Mouse (Mus musculus) midbrain, postnatal 0 days (tissue): ENCODE measurements around the gene Lcp2. TPM values are rescaled to one million over a fixed set of nuclear protein-coding genes. Genes with fewer than 3 reads are reported as not detected.
"Not testable (repeated sequence)": the region's sequence is repeated elsewhere in the genome, so short reads cannot be mapped to it uniquely, and the experiment has no call there.

Experiments used
- ATAC-seq: fragments of 200-750 bp; cut with Nextera tagmentation; 2 replicates; pipeline ENCODE4 v1.8.0; 2017; ENCODE audit warnings: moderate number of reproducible peaks, mild to moderate bottlenecking, moderate TSS enrichment, moderate library complexity; ENCODE audit not compliant: low FRiP score
- DNase-seq: peaks from one replicate; pipeline ENCODE4 v3.0.0-alpha.2; 2015; ENCODE audit warnings: low spot score
- H3K27ac ChIP-seq: fragments of 300-500 bp; sonication (generic); 2 replicates; pipeline ENCODE4 v1.5.1; 2014; ENCODE audit warnings: low read depth, mild to moderate bottlenecking, low read length, mixed read lengths
- H3K27me3 ChIP-seq: fragments of 300-500 bp; sonication (generic); 2 replicates; pipeline ENCODE4 v1.6.1; 2014; ENCODE audit warnings: low read length, control low read depth, mixed read lengths; ENCODE audit not compliant: insufficient read depth
- H3K36me3 ChIP-seq: fragments of 300-500 bp; sonication (generic); 2 replicates; pipeline ENCODE4 v1.6.1; 2014; ENCODE audit warnings: low read length, control low read depth, mixed read lengths; ENCODE audit not compliant: insufficient read depth
- H3K4me1 ChIP-seq: fragments of 300-500 bp; sonication (generic); 2 replicates; pipeline ENCODE4 v1.6.1; 2014; ENCODE audit warnings: mild to moderate bottlenecking, control low read depth, antibody characterized with exemption, low read length, mixed read lengths; ENCODE audit not compliant: insufficient read depth
- H3K4me2 ChIP-seq: fragments of 300-500 bp; sonication (generic); 2 replicates; pipeline ENCODE4 v1.6.1; 2014; ENCODE audit warnings: low read depth, mild to moderate bottlenecking, low read length, mixed read lengths; ENCODE audit not compliant: poor library complexity, severe bottlenecking
- H3K4me3 ChIP-seq: fragments of 300-500 bp; sonication (generic); 2 replicates; pipeline ENCODE4 v1.5.1; 2014; ENCODE audit warnings: low read depth, mild to moderate bottlenecking, low read length, moderate library complexity
- H3K9ac ChIP-seq: fragments of 300-500 bp; sonication (generic); replicated peaks from 2 replicates; pipeline ENCODE4 v1.6.1; 2014; ENCODE audit warnings: mild to moderate bottlenecking, low read length, moderate library complexity, mixed read lengths; ENCODE audit not compliant: poor library complexity, severe bottlenecking
- H3K9me3 ChIP-seq: fragments of 300-500 bp; sonication (generic); 2 replicates; pipeline ENCODE4 v1.6.1; 2016; ENCODE audit warnings: low read length, control low read depth
- CTCF ChIP-seq: IDR thresholded peaks from 2 replicates; pipeline ENCODE4 v1.5.1; 2016; ENCODE audit warnings: antibody characterized with exemption, mild to moderate bottlenecking
- WGBS: fragments of 180-500 bp; shearing (Covaris S2); extraction: QIAGEN DNeasy Blood & Tissue Kit; methylation state at CpG from one replicate; pipeline ENCODE4 v1.1.7; 2014; 5-methylcytosine and 5-hydroxymethylcytosine counted together
- polyA plus RNA-seq: library from polyadenylated mRNA; unstranded; fragments of >200 nt; fragmentation: Nextera tagmentation; extraction: Ambion mirVana; gene quantifications from 2 replicates; pipeline ENCODE4 v1.2.1, GENCODE M21; 2015
- total RNA-seq: library from RNA; depleted of rRNA; stranded (reverse); fragments of >200 nt; gene quantifications from 2 replicates; pipeline ENCODE4 v1.2.3, GENCODE M21; 2014; rRNA removed

The Lcp2 gene
- total and polyA plus RNA-seq, 2 experiments from 2014 or later: 2.7 to 4.9 TPM

DNA sequence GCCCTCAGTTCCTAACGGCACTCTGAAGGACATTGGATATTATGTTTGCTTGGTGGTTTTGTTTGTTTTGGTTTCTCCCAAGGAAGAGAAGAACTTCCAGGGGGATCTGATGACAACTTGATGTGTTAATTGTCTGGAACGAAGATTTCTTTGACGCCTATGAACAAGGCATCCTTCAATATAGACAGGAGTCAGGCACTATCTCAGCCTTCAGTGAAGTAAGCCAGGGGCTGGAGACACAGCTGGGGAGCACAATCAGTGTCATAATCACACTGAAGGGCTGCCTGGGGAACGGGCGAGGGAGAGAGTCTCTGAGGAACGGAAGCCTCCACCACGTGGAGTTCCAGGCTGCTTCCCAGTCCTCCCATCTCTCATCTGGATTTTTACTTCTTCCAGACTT, 78.1 kb downstream of the Lcp2 start:
- Histone ChIP-seq H3K4me2 (no peak overlapping the region), H3K4me3 (no peak overlapping the region), H3K4me1 (no peaks in the 10 kb centered on the region), H3K36me3 (no peaks in the 10 kb centered on the region), H3K9me3 (no peaks in the 10 kb centered on the region), H3K27me3 (no peaks in the 10 kb centered on the region), H3K27ac (no peak overlapping the region), H3K9ac (no peak overlapping the region)
- ATAC-seq (no peak), DNase-seq (no peak)
- 69% methylated on average over 7 of the region's 7 CpGs for WGBS
- TF ChIP-seq CTCF: no peak

GRCm38 (mm10) chr11:34125727-34126126, 79.0 kb downstream of the Lcp2 start:
- not testable (repeated sequence) for H3K9ac ChIP-seq, DNase-seq, H3K27ac ChIP-seq, H3K4me1 ChIP-seq, ATAC-seq, H3K36me3 ChIP-seq, H3K4me2 ChIP-seq, H3K9me3 ChIP-seq, H3K27me3 ChIP-seq, H3K4me3 ChIP-seq
- WGBS: 90% methylated on average over 3 of the region's 3 CpGs

GRCm38 (mm10) chr11:34128412-34128811, 81.7 kb downstream of the Lcp2 start:
- no peaks in the 10 kb centered on the region for H3K36me3 ChIP-seq
- no peaks in the 10 kb centered on the region for H3K4me1 ChIP-seq
- H3K4me3 ChIP-seq: no peak overlapping the region
- DNase-seq (no peak), ATAC-seq (no peak)
- WGBS: 94% methylated on average over 2 of the region's 2 CpGs
- H3K9me3 ChIP-seq: no peaks in the 10 kb centered on the region
- H3K4me2 ChIP-seq: no peak overlapping the region
- no peak overlapping the region for H3K27ac ChIP-seq
- TF ChIP-seq CTCF: no peak
- H3K9ac ChIP-seq: no peak overlapping the region
- no peaks in the 10 kb centered on the region for H3K27me3 ChIP-seq

DNA sequence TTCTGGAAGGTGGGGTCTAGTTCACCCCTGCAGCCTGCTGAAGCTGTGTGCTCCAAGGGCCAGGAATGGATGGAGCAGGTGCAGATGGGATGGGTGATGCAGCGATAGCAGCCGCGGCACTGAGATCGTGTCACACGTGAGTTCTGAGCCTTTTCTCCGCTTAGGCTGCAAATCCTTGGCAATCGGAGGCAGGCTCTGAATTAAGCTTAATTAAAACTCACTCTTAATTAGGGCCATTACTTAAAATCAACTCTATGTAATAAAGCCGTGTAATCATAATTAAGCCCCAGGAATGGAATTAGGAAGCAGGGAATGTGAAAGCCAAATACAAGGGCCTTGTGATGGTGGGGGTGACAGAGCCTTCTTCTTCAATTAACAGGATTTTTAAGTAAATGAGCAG, 92.6 kb downstream of the Lcp2 start:
- no peaks in the 10 kb centered on the region for H3K4me1 ChIP-seq

More for the DNA sequence above, 92.6 kb downstream of the Lcp2 start:
- no peak for TF ChIP-seq CTCF
- H3K27ac ChIP-seq: no peak overlapping the region
- H3K4me3 ChIP-seq: no peak overlapping the region
- no peaks in the 10 kb centered on the region for H3K9me3 ChIP-seq
- no peak overlapping the region for H3K4me2 ChIP-seq
- H3K27me3 ChIP-seq: no peaks in the 10 kb centered on the region
- H3K36me3 ChIP-seq: no peaks in the 10 kb centered on the region
- 76% methylated on average over 8 of the region's 8 CpGs for WGBS
- ATAC-seq: no peak
- peak; percentile 33 for DNase-seq
- H3K9ac ChIP-seq: no peak overlapping the region

Other genes starting within 250 kb of the Lcp2 start
- gene Kcnmb1, start 83.9 kb upstream of the Lcp2 start, total RNA-seq: 0.11 TPM in 1 of 2 replicates, not detected in the other
- 0.07 and 0.20 TPM in 2 replicates for gene Kcnmb1, start 83.9 kb upstream of the Lcp2 start, polyA plus RNA-seq
- gene Kcnip1, start 53.8 kb upstream of the Lcp2 start, total RNA-seq: 93.8 and 102 TPM in 2 replicates
- gene Kcnip1, start 53.8 kb upstream of the Lcp2 start, polyA plus RNA-seq: 145 TPM in 2 replicates
- gene 4930469K13Rik, start 51.6 kb downstream of the Lcp2 start, total RNA-seq: 0.66 and 0.76 TPM in 2 replicates
- not detected in 2 replicates for gene 4930469K13Rik, start 51.6 kb downstream of the Lcp2 start, polyA plus RNA-seq
- 0.05 TPM in 1 of 2 replicates, not detected in the other for gene Foxi1, start 161.2 kb downstream of the Lcp2 start, total RNA-seq
- gene Foxi1, start 161.2 kb downstream of the Lcp2 start, polyA plus RNA-seq: not detected in 2 replicates